Mouse (Mus musculus) splenic B cell, adult 2 months (primary cell): ENCODE data around the gene Uqcc1.
A peak's percentile ranks its signal among the peaks of the same experiment; 100 is the strongest.

Experiments used
- DNase-seq: peaks from one replicate; pipeline ENCODE4 v3.0.0-alpha.2; 2011; ENCODE audit warnings: low read depth, low spot score
- H3K27me3 ChIP-seq: 2 replicates; pipeline ENCODE4 v1.6.1; 2012; ENCODE audit warnings: mild to moderate bottlenecking, low read length, moderate library complexity, mixed read lengths; ENCODE audit not compliant: control insufficient read depth, poor library complexity, insufficient read depth, severe bottlenecking
- H3K36me3 ChIP-seq: 2 replicates; pipeline ENCODE4 v1.6.1; 2012; ENCODE audit warnings: mild to moderate bottlenecking, low read length, moderate library complexity, mixed read lengths; ENCODE audit not compliant: control insufficient read depth, poor library complexity, insufficient read depth, severe bottlenecking

The Uqcc1 gene

GRCm38 (mm10) chr2:155929531-155930442 is at the start of gene Uqcc1:
Gene Uqcc1, minus strand, starts transcription at chr2:155930310.
- Histone ChIP-seq H3K36me3 (no peaks in the 10 kb centered on the region), H3K27me3 (no peaks in the 10 kb centered on the region)
- peak; percentile 94 for DNase-seq

- peak; percentile 72 for DNase-seq
- Histone ChIP-seq H3K36me3 (peaks cover 2% of the 10 kb centered on the region; the same call in 1 of the 2 replicates), H3K27me3 (no peaks in the 10 kb centered on the region)
These were observed 49.4 kb upstream of the Uqcc1 start for GRCm38 (mm10) chr2:155979328-155979991.

GRCm38 (mm10) chr2:155974087-155974731 is 44.1 kb upstream of the Uqcc1 start:
- Histone ChIP-seq H3K36me3 (peaks cover 6% of the 10 kb centered on the region), H3K27me3 (no peaks in the 10 kb centered on the region)
- DNase-seq: peak; percentile 55

- DNase-seq: no peak
- H3K27me3 ChIP-seq: no peaks in the 10 kb centered on the region
These were observed 43.2 kb upstream of the Uqcc1 start for GRCm38 (mm10) chr2:155973348-155973747.

GRCm38 (mm10) chr2:155962991-155963390 is 32.9 kb upstream of the Uqcc1 start:
- DNase-seq: peak; percentile 48
- no peaks in the 10 kb centered on the region for H3K27me3 ChIP-seq
- H3K36me3 ChIP-seq: peaks cover 8% of the 10 kb centered on the region

More at GRCm38 (mm10) chr2:155973348-155973747, 43.2 kb upstream of the Uqcc1 start:
- peaks cover 9% of the 10 kb centered on the region for H3K36me3 ChIP-seq

GRCm38 (mm10) chr2:155961862-155962261 is 31.8 kb upstream of the Uqcc1 start:
- Histone ChIP-seq H3K36me3 (peaks cover 8% of the 10 kb centered on the region), H3K27me3 (no peaks in the 10 kb centered on the region)
- peak; percentile 63 for DNase-seq

- peaks cover 8% of the 10 kb centered on the region for H3K36me3 ChIP-seq
- no peaks in the 10 kb centered on the region for H3K27me3 ChIP-seq
- DNase-seq: no peak
These were observed 29.9 kb upstream of the Uqcc1 start for GRCm38 (mm10) chr2:155959981-155960380.

GRCm38 (mm10) chr2:155956134-155957059 is 26.3 kb upstream of the Uqcc1 start, which contains the start of gene Cep250:
Gene Cep250, plus strand, starts transcription at chr2:155956458.
- Histone ChIP-seq H3K36me3 (no peaks in the 10 kb centered on the region), H3K27me3 (no peaks in the 10 kb centered on the region)
- peak; percentile 93 for DNase-seq

- H3K36me3 ChIP-seq: no peaks in the 10 kb centered on the region
- DNase-seq: peak; percentile 61
- no peaks in the 10 kb centered on the region for H3K27me3 ChIP-seq
These were observed 21.9 kb upstream of the Uqcc1 start for GRCm38 (mm10) chr2:155952006-155952405.

- Histone ChIP-seq H3K36me3 (no peaks in the 10 kb centered on the region), H3K27me3 (no peaks in the 10 kb centered on the region)
- no peak for DNase-seq
These were observed 19.3 kb upstream of the Uqcc1 start for GRCm38 (mm10) chr2:155949362-155949761.

GRCm38 (mm10) chr2:155947390-155948002 is 17.4 kb upstream of the Uqcc1 start:
- Histone ChIP-seq H3K27me3 (no peaks in the 10 kb centered on the region), H3K36me3 (no peaks in the 10 kb centered on the region)
- DNase-seq: no peak

GRCm38 (mm10) chr2:155946499-155946898 is 16.4 kb upstream of the Uqcc1 start:
- Histone ChIP-seq H3K27me3 (no peaks in the 10 kb centered on the region), H3K36me3 (no peaks in the 10 kb centered on the region)
- DNase-seq: no peak

- no peaks in the 10 kb centered on the region for H3K36me3 ChIP-seq
- DNase-seq: peak; percentile 70
- no peaks in the 10 kb centered on the region for H3K27me3 ChIP-seq
These were observed 16.0 kb upstream of the Uqcc1 start for GRCm38 (mm10) chr2:155946069-155946468.
